Mouse (Mus musculus) neural tube, embryonic 14.5 days (tissue): Measurements from ENCODE around the gene Igfals. TPM values are rescaled to one million over a fixed set of nuclear protein-coding genes. Genes with fewer than 3 reads are reported as not detected.

Experiments used
- ATAC-seq: fragments of 200-750 bp; cut with Nextera tagmentation; 2 replicates; pipeline ENCODE4 v1.8.0; 2017; ENCODE audit warnings: low read depth, mild to moderate bottlenecking, moderate TSS enrichment, moderate library complexity
- H3K27ac ChIP-seq: fragments of 300-500 bp; sonication (generic); 2 replicates; pipeline ENCODE4 v1.5.1; 2014; ENCODE audit warnings: low read depth, mild to moderate bottlenecking, control low read depth, low read length, moderate library complexity, mixed read lengths
- H3K27me3 ChIP-seq: fragments of 300-500 bp; sonication (generic); 2 replicates; pipeline ENCODE4 v1.6.1; 2014; ENCODE audit warnings: low read length; ENCODE audit not compliant: control insufficient read depth, insufficient read depth
- H3K36me3 ChIP-seq: fragments of 300-500 bp; sonication (generic); 2 replicates; pipeline ENCODE4 v1.6.1; 2014; ENCODE audit warnings: low read length, mixed read lengths; ENCODE audit not compliant: control insufficient read depth, insufficient read depth
- H3K4me1 ChIP-seq: fragments of 300-500 bp; sonication (generic); 2 replicates; pipeline ENCODE4 v1.6.1; 2014; ENCODE audit warnings: low read length; ENCODE audit not compliant: control insufficient read depth, insufficient read depth
- H3K4me2 ChIP-seq: fragments of 300-500 bp; sonication (generic); 2 replicates; pipeline ENCODE4 v1.6.1; 2014; ENCODE audit warnings: mild to moderate bottlenecking, low read depth, low read length, control low read depth
- H3K4me3 ChIP-seq: fragments of 300-500 bp; sonication (generic); 2 replicates; pipeline ENCODE4 v1.5.1; 2014; ENCODE audit warnings: low read depth, low read length, control low read depth, mixed read lengths
- H3K9ac ChIP-seq: fragments of 300-500 bp; sonication (generic); replicated peaks from 2 replicates; pipeline ENCODE4 v1.6.1; 2014; ENCODE audit warnings: low read depth, mild to moderate bottlenecking, control low read depth, low read length, mixed read lengths
- H3K9me3 ChIP-seq: fragments of 300-500 bp; sonication (generic); 2 replicates; pipeline ENCODE4 v1.6.1; 2016; ENCODE audit warnings: low read length; ENCODE audit not compliant: control insufficient read depth
- WGBS: fragments of 180-500 bp; shearing (Covaris S2); extraction: QIAGEN DNeasy Blood & Tissue Kit; methylation state at CpG from one replicate; pipeline ENCODE4 v1.1.7; 2014; 5-methylcytosine and 5-hydroxymethylcytosine counted together
- polyA plus RNA-seq: library from polyadenylated mRNA; unstranded; fragments of >200 nt; fragmentation: Nextera tagmentation; extraction: Ambion mirVana; gene quantifications from 2 replicates; pipeline ENCODE4 v1.2.1, GENCODE M21; 2014

Igfals gene
- polyA plus RNA-seq, 1 experiment from 2014 or later: not detected

GRCm38 (mm10) chr17:24887291-24888080, 21.7 kb downstream of the Igfals start:
- Histone ChIP-seq H3K4me2 (peak overlapping the region; percentile 86), H3K4me1 (peaks cover 16% of the 10 kb centered on the region), H3K4me3 (peak overlapping the region; percentile 89), H3K9me3 (no peaks in the 10 kb centered on the region), H3K36me3 (peaks cover 37% of the 10 kb centered on the region), H3K9ac (peak overlapping the region; percentile 82), H3K27ac (no peak overlapping the region), H3K27me3 (no peaks in the 10 kb centered on the region)
- no peak for ATAC-seq
- WGBS: 65% methylated on average over 18 of the region's 18 CpGs

- H3K36me3 ChIP-seq: peaks cover 39% of the 10 kb centered on the region
- H3K4me2 ChIP-seq: no peak overlapping the region
- WGBS: 89% methylated on average over 3 of the region's 3 CpGs
- no peak overlapping the region for H3K4me3 ChIP-seq
- H3K9me3 ChIP-seq: no peaks in the 10 kb centered on the region
- peaks cover 22% of the 10 kb centered on the region for H3K4me1 ChIP-seq
- H3K27ac ChIP-seq: no peak overlapping the region
- ATAC-seq: no peak
- H3K9ac ChIP-seq: no peak overlapping the region
- H3K27me3 ChIP-seq: no peaks in the 10 kb centered on the region
Measured at GRCm38 (mm10) chr17:24888862-24889261, 23.1 kb downstream of the Igfals start.

DNA sequence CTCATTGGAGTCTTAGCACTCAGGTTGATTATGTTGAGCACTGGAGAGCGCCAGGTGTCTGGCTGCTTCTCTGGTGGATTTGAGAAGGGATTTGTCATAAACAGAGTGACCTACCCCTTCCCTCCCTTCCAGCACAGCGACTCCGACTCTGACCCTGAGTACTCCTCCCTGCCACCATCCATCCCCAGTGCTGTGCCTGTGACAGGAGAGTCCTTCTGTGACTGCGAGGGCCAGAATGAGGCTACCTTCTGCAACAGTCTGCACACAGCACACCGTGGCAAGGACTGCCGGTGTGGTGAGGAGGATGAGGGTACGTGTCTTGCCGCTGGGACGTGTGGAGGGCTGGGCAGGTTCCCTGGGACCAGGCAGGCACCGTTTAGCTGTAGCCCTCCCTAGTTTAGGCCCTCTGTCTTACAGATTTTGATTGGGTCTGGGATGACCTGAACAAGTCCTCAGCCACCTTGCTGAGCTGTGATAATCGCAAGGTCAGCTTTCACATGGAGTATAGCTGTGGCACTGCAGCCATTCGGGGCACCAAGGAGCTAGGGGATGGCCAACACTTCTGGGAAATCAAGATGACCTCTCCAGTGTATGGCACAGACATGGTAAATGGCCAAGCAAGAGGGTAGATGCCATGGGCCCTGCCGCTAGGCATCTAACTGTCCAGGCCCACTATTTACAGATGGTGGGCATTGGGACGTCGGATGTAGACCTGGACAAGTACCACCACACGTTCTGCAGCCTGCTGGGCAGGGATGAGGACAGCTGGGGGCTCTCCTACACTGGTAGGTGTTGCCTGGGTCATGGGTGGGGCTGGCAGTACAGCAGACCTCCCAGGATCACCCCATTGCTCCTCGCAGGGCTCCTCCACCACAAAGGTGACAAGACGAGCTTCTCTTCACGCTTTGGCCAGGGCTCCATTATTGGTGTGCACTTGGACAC, 24.6 kb downstream of the Igfals start:
- H3K4me1 ChIP-seq: peaks cover 25% of the 10 kb centered on the region
- no peak overlapping the region for H3K4me3 ChIP-seq
- no peak for ATAC-seq
- H3K4me2 ChIP-seq: no peak overlapping the region
- no peaks in the 10 kb centered on the region for H3K27me3 ChIP-seq
- H3K27ac ChIP-seq: no peak overlapping the region
- no peak overlapping the region for H3K9ac ChIP-seq
- 91% methylated on average over 19 of the region's 19 CpGs for WGBS
- no peaks in the 10 kb centered on the region for H3K9me3 ChIP-seq
- H3K36me3 ChIP-seq: peaks cover 39% of the 10 kb centered on the region

- Histone ChIP-seq H3K36me3 (peaks cover 39% of the 10 kb centered on the region), H3K4me1 (peaks cover 29% of the 10 kb centered on the region), H3K27ac (no peak overlapping the region), H3K27me3 (no peaks in the 10 kb centered on the region), H3K9ac (no peak overlapping the region), H3K9me3 (no peaks in the 10 kb centered on the region), H3K4me3 (no peak overlapping the region), H3K4me2 (no peak overlapping the region)
- no peak for ATAC-seq
- 90% methylated on average over 13 of the region's 13 CpGs for WGBS
Measured at GRCm38 (mm10) chr17:24891321-24891720, 25.5 kb downstream of the Igfals start.

- Histone ChIP-seq H3K4me2 (no peak overlapping the region), H3K4me1 (peaks cover 31% of the 10 kb centered on the region), H3K27ac (no peak overlapping the region), H3K27me3 (no peaks in the 10 kb centered on the region), H3K36me3 (peaks cover 46% of the 10 kb centered on the region), H3K4me3 (no peak overlapping the region), H3K9me3 (no peaks in the 10 kb centered on the region), H3K9ac (no peak overlapping the region)
- 89% methylated on average over 12 of the region's 12 CpGs for WGBS
- ATAC-seq: no peak
Measured at GRCm38 (mm10) chr17:24892785-24893184, 27.0 kb downstream of the Igfals start.

GRCm38 (mm10) chr17:24893276-24893675, 27.5 kb downstream of the Igfals start:
- Histone ChIP-seq H3K36me3 (peaks cover 50% of the 10 kb centered on the region), H3K9ac (no peak overlapping the region), H3K4me3 (no peak overlapping the region), H3K27ac (no peak overlapping the region), H3K4me1 (peaks cover 30% of the 10 kb centered on the region), H3K27me3 (no peaks in the 10 kb centered on the region), H3K4me2 (no peak overlapping the region), H3K9me3 (no peaks in the 10 kb centered on the region)
- 100% methylated on average over 2 of the region's 2 CpGs for WGBS
- ATAC-seq: no peak

- H3K36me3 ChIP-seq: peaks cover 61% of the 10 kb centered on the region
- 10% methylated on average over 31 of the region's 31 CpGs for WGBS
- peak; percentile 22; the same call in 1 of the 2 replicates for ATAC-seq
- H3K4me3 ChIP-seq: peak overlapping the region; percentile 81
- peaks cover 30% of the 10 kb centered on the region for H3K4me1 ChIP-seq
- peak overlapping the region; percentile 85 for H3K9ac ChIP-seq
- no peaks in the 10 kb centered on the region for H3K27me3 ChIP-seq
- H3K4me2 ChIP-seq: peak overlapping the region; percentile 95
- peak overlapping the region; percentile 83 for H3K27ac ChIP-seq
- H3K9me3 ChIP-seq: no peaks in the 10 kb centered on the region
Measured at GRCm38 (mm10) chr17:24894061-24894994, 28.5 kb downstream of the Igfals start.

- peak; percentile 54; the same call in 1 of the 2 replicates for ATAC-seq
- H3K4me2 ChIP-seq: peak within 1 kb of the TSS; percentile 95
- H3K9me3 ChIP-seq: no peaks in the 10 kb centered on the region
- peak within 1 kb of the TSS; percentile 83 for H3K27ac ChIP-seq
- H3K4me3 ChIP-seq: peak within 1 kb of the TSS; percentile 81
- under 1% methylated on average over 62 of the region's 62 CpGs for WGBS
- peak within 1 kb of the TSS; percentile 85 for H3K9ac ChIP-seq
- H3K4me1 ChIP-seq: peaks cover 30% of the 10 kb centered on the region
- no peaks in the 10 kb centered on the region for H3K27me3 ChIP-seq
- H3K36me3 ChIP-seq: peaks cover 64% of the 10 kb centered on the region
Measured at GRCm38 (mm10) chr17:24894995-24895547, 29.3 kb downstream of the Igfals start, which contains the start of the genes Eme2 and Mrps34. TSS of gene Eme2 (minus strand) at chr17:24895087. TSS of gene Mrps34 (plus strand) at chr17:24895116.
